Mouse (Mus musculus): ENCODE measurements at regions not wholly inside any gene's neighbourhood (a gene's known extent, or its start where the extent isn't known, plus 50 kb on each side); places are given as distances from the start of the nearest gene placed in this dataset.

DNA sequence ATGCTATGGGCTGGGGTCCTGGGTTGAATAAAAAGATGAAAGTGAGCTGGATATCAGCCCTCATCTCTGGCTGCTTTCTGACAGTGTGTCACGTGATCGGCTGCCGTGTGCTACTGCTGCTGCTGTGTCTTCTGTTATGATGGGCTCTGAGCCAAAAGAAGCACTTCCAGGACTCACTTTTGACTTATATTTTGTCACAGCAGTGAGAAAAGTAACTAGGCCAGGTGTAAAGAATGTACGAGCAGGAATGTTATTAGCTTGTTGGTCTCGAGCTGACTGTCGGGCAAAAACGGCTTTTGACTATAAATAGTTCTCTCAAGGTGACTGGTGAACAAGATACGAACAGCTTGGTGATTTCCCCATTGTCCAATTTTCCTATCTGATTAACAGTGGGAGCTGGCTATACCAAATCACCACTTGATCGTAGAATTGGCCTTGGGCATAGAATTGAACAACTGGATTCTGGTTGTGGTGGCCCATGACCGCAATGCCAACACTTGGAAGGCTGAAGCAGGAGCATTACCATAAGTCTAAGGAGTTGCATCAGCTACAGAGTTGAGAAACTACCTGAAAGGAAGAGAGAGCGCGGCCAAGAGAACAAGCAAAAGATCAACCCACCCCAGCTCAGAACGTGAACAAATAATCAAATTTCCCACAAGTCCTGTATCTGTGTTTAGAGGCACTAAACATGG lies 70.6 kb upstream of the Zfp462 start:
- Histone ChIP-seq H3K4me3 (ENCODE audit: insufficient read depth in 1 of 2, low read depth in 1 of 2, low read length in 2 of 2, poor library complexity in 1 of 2, severe bottlenecking in 1 of 2) (no peak overlapping the region), H3K36me3 (ENCODE audit: control insufficient read depth, insufficient read depth, low read length, poor library complexity, severe bottlenecking) (no peaks in the 10 kb centered on the region), H3K27ac (ENCODE audit: insufficient read depth, low read depth, low read length, poor library complexity, severe bottlenecking) (no peak overlapping the region), H3K9ac (ENCODE audit: insufficient read depth, low read depth, low read length, poor library complexity, severe bottlenecking) (no peak overlapping the region), H3K9me3 (ENCODE audit: control insufficient read depth, insufficient read depth, low read depth, low read length) (no peaks in the 10 kb centered on the region), H3K4me1 (ENCODE audit: control insufficient read depth in 2 of 2, insufficient read depth in 2 of 2, low read length in 2 of 2, poor library complexity in 1 of 2) (no peaks in the 10 kb centered on the region)
- no peak for TF ChIP-seq ZC3H11A (IDR thresholded peaks at IDR 0.05; ENCODE audit: borderline replicate concordance, low read depth, low read length)
- in situ Hi-C loops (cut with MboI; ENCODE audit: low sequenced_read_pairs in 2 of 2, unreplicated experiment in 2 of 2): no loop called here
- no peak for DNase-seq (ENCODE audit: low read depth, low spot score)

DNA sequence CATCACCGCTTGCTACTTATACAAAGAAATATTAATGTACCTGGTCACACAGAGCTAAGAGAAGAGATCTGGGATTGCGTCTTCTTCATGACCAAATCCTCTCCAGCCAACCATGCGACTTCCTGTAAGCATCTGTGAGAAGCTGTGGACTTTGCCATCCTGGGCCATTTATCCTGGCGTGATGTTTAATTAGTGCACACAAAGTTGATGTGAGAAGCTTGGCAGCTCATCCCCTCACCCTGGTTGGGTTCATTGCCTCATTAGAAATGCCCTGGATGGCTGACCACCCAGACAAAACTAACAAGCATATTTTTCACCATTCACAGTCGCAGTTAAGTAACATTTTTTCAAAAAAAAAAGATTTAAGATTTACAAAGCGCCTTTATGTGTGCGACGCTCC lies 69.3 kb upstream of the Zfp462 start:
- Histone ChIP-seq H3K4me1 (ENCODE audit: control insufficient read depth in 2 of 2, insufficient read depth in 2 of 2, low read length in 2 of 2, poor library complexity in 1 of 2) (no peaks in the 10 kb centered on the region), H3K36me3 (ENCODE audit: control insufficient read depth, insufficient read depth, low read length, poor library complexity, severe bottlenecking) (no peaks in the 10 kb centered on the region), H3K9ac (ENCODE audit: insufficient read depth, low read depth, low read length, poor library complexity, severe bottlenecking) (no peak overlapping the region), H3K27ac (ENCODE audit: insufficient read depth, low read depth, low read length, poor library complexity, severe bottlenecking) (no peak overlapping the region), H3K4me3 (ENCODE audit: insufficient read depth in 1 of 2, low read depth in 1 of 2, low read length in 2 of 2, poor library complexity in 1 of 2, severe bottlenecking in 1 of 2) (no peak overlapping the region), H3K9me3 (ENCODE audit: control insufficient read depth, insufficient read depth, low read depth, low read length) (no peaks in the 10 kb centered on the region)
- no peak for DNase-seq (ENCODE audit: low read depth, low spot score)
- in situ Hi-C loops (cut with MboI; ENCODE audit: low sequenced_read_pairs in 2 of 2, unreplicated experiment in 2 of 2): no loop called here
- TF ChIP-seq ZNF384 (IDR thresholded peaks at IDR 0.05; ENCODE audit: low read depth, low read length): no peak
- TF ChIP-seq ZC3H11A (IDR thresholded peaks at IDR 0.05; ENCODE audit: borderline replicate concordance, low read depth, low read length): no peak
- TF ChIP-seq HCFC1 (IDR thresholded peaks at IDR 0.05; ENCODE audit: borderline replicate concordance, insufficient read depth, low read length): no peak
- TF ChIP-seq CHD2 (IDR thresholded peaks at IDR 0.05; ENCODE audit: low read depth, low read length): no peak
- TF ChIP-seq MAFK (IDR thresholded peaks at IDR 0.05; ENCODE audit: insufficient read depth, low read depth, low read length): no peak

DNA sequence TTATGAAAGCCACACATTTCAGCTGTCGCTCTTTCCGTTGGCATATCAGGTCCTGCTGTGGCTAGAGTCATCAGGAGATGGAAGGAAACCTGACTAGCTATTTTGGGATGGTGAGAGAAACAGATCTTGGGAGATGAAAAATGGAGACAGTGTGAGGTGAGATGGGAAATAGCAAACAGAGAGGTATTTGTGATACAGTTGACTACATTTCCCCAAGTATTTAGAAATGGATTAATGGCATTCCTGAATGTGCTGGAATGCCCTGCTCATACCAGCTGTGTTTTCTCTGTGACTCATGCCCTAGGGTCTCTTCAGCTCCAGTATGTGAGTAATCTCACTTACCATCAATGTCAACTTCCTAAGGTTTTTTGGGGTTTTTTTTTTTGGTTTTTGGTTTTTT lies 67.5 kb upstream of the Zfp462 start:
- Histone ChIP-seq H3K9me3 (ENCODE audit: control insufficient read depth, insufficient read depth, low read depth, low read length) (no peaks in the 10 kb centered on the region), H3K4me3 (ENCODE audit: insufficient read depth in 1 of 2, low read depth in 1 of 2, low read length in 2 of 2, poor library complexity in 1 of 2, severe bottlenecking in 1 of 2) (no peak overlapping the region), H3K27ac (ENCODE audit: insufficient read depth, low read depth, low read length, poor library complexity, severe bottlenecking) (no peak overlapping the region), H3K9ac (ENCODE audit: insufficient read depth, low read depth, low read length, poor library complexity, severe bottlenecking) (no peak overlapping the region), H3K36me3 (ENCODE audit: control insufficient read depth, insufficient read depth, low read length, poor library complexity, severe bottlenecking) (no peaks in the 10 kb centered on the region), H3K4me1 (ENCODE audit: control insufficient read depth in 2 of 2, insufficient read depth in 2 of 2, low read length in 2 of 2, poor library complexity in 1 of 2) (no peaks in the 10 kb centered on the region)
- in situ Hi-C loops (cut with MboI; ENCODE audit: low sequenced_read_pairs in 2 of 2, unreplicated experiment in 2 of 2): no loop called here
- DNase-seq (ENCODE audit: low read depth, low spot score): no peak
- TF ChIP-seq HCFC1 (IDR thresholded peaks at IDR 0.05; ENCODE audit: borderline replicate concordance, insufficient read depth, low read length) (no peak), ZC3H11A (IDR thresholded peaks at IDR 0.05; ENCODE audit: borderline replicate concordance, low read depth, low read length) (no peak), CHD2 (IDR thresholded peaks at IDR 0.05; ENCODE audit: low read depth, low read length) (no peak), MAFK (IDR thresholded peaks at IDR 0.05; ENCODE audit: insufficient read depth, low read depth, low read length) (no peak), ZNF384 (IDR thresholded peaks at IDR 0.05; ENCODE audit: low read depth, low read length) (no peak)

DNA sequence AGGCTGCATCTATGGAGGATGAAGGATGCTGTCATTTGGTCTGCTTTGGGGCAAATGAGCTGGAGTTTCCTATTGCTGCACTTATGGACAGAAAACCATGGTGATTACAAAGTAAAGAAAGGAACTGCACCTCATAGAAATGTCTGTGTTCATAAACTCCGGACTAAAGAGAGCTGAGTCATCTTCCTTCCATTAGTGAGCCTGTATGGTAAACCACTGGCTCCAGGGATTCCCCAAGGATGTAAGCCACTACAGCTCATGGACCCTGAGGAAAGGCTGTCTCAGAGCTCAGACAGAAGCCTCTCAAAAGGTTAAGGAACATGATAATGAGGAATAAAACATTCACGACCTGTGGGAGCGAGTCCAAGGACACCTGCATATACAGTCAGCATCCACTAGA lies 66.3 kb upstream of the Zfp462 start:
- Histone ChIP-seq H3K9me3 (ENCODE audit: control insufficient read depth, insufficient read depth, low read depth, low read length) (no peaks in the 10 kb centered on the region), H3K9ac (ENCODE audit: insufficient read depth, low read depth, low read length, poor library complexity, severe bottlenecking) (no peak overlapping the region), H3K4me1 (ENCODE audit: control insufficient read depth in 2 of 2, insufficient read depth in 2 of 2, low read length in 2 of 2, poor library complexity in 1 of 2) (no peaks in the 10 kb centered on the region), H3K27ac (ENCODE audit: insufficient read depth, low read depth, low read length, poor library complexity, severe bottlenecking) (no peak overlapping the region), H3K4me3 (ENCODE audit: insufficient read depth in 1 of 2, low read depth in 1 of 2, low read length in 2 of 2, poor library complexity in 1 of 2, severe bottlenecking in 1 of 2) (no peak overlapping the region), H3K36me3 (ENCODE audit: control insufficient read depth, insufficient read depth, low read length, poor library complexity, severe bottlenecking) (no peaks in the 10 kb centered on the region)
- in situ Hi-C loops (cut with MboI; ENCODE audit: low sequenced_read_pairs in 2 of 2, unreplicated experiment in 2 of 2): no loop called here
- TF ChIP-seq ZNF384 (IDR thresholded peaks at IDR 0.05; ENCODE audit: low read depth, low read length): no peak
- no peak for TF ChIP-seq ZC3H11A (IDR thresholded peaks at IDR 0.05; ENCODE audit: borderline replicate concordance, low read depth, low read length)
- TF ChIP-seq HCFC1 (IDR thresholded peaks at IDR 0.05; ENCODE audit: borderline replicate concordance, insufficient read depth, low read length): no peak
- TF ChIP-seq CHD2 (IDR thresholded peaks at IDR 0.05; ENCODE audit: low read depth, low read length): no peak
- no peak for TF ChIP-seq MAFK (IDR thresholded peaks at IDR 0.05; ENCODE audit: insufficient read depth, low read depth, low read length)
- no peak for DNase-seq (ENCODE audit: low read depth, low spot score)

DNA sequence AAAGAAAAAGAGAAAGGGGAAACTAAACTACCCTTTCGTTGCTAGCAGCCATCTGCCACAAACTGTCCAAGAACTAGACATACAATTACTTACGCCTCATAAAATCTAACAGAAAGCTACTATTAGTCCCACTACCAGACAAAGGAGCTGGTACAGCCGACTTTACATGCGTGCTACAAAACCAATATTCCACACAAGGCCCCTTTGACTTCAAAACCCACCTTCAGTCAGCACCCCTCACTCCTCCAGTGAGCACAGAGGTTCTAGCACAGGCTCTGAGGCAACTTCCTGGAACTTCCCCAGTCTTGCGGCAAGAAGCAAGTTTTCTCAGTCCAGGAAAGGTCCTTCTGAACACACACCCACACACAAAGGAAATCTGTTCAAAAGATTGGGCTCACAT lies 51.6 kb upstream of the Zfp462 start:
- Histone ChIP-seq H3K9ac (ENCODE audit: insufficient read depth, low read depth, low read length, poor library complexity, severe bottlenecking) (no peak overlapping the region), H3K4me1 (ENCODE audit: control insufficient read depth in 2 of 2, insufficient read depth in 2 of 2, low read length in 2 of 2, poor library complexity in 1 of 2) (no peaks in the 10 kb centered on the region), H3K27ac (ENCODE audit: insufficient read depth, low read depth, low read length, poor library complexity, severe bottlenecking) (no peak overlapping the region), H3K4me3 (ENCODE audit: insufficient read depth in 1 of 2, low read depth in 1 of 2, low read length in 2 of 2, poor library complexity in 1 of 2, severe bottlenecking in 1 of 2) (no peak overlapping the region), H3K36me3 (ENCODE audit: control insufficient read depth, insufficient read depth, low read length, poor library complexity, severe bottlenecking) (no peaks in the 10 kb centered on the region), H3K9me3 (ENCODE audit: control insufficient read depth, insufficient read depth, low read depth, low read length) (no peaks in the 10 kb centered on the region)
- in situ Hi-C loops (cut with MboI; ENCODE audit: low sequenced_read_pairs in 2 of 2, unreplicated experiment in 2 of 2): no loop called here
- no peak for DNase-seq (ENCODE audit: low read depth, low spot score)
- TF ChIP-seq MAFK (IDR thresholded peaks at IDR 0.05; ENCODE audit: insufficient read depth, low read depth, low read length) (no peak), ZC3H11A (IDR thresholded peaks at IDR 0.05; ENCODE audit: borderline replicate concordance, low read depth, low read length) (no peak), HCFC1 (IDR thresholded peaks at IDR 0.05; ENCODE audit: borderline replicate concordance, insufficient read depth, low read length) (no peak), CHD2 (IDR thresholded peaks at IDR 0.05; ENCODE audit: low read depth, low read length) (no peak), ZNF384 (IDR thresholded peaks at IDR 0.05; ENCODE audit: low read depth, low read length) (no peak)

All from ES-E14 (cell line).